Mouse (Mus musculus) midbrain, embryonic 13.5 days (tissue): Measurements from ENCODE around the gene Cdc42se2. TPM values are rescaled to one million over a fixed set of nuclear protein-coding genes. Genes with fewer than 3 reads are reported as not detected.

Source experiments
- ATAC-seq: fragments of 200-750 bp; cut with Nextera tagmentation; 2 replicates; pipeline ENCODE4 v1.8.0; 2017; ENCODE audit warnings: mild to moderate bottlenecking, moderate TSS enrichment, moderate library complexity
- H3K27ac ChIP-seq: fragments of 300-500 bp; sonication (generic); 2 replicates; pipeline ENCODE4 v1.5.1; 2015; ENCODE audit warnings: inconsistent platforms, mild to moderate bottlenecking, moderate library complexity
- H3K27me3 ChIP-seq: fragments of 300-500 bp; sonication (generic); 2 replicates; pipeline ENCODE4 v1.6.1; 2015; ENCODE audit warnings: mild to moderate bottlenecking, inconsistent platforms
- H3K36me3 ChIP-seq: fragments of 300-500 bp; sonication (generic); 2 replicates; pipeline ENCODE4 v1.6.1; 2015; ENCODE audit warnings: mild to moderate bottlenecking, inconsistent platforms
- H3K4me1 ChIP-seq: fragments of 300-500 bp; sonication (generic); replicated peaks from 2 replicates; pipeline ENCODE4 v1.6.1; 2015; ENCODE audit warnings: inconsistent platforms
- H3K4me2 ChIP-seq: fragments of 300-500 bp; sonication (generic); replicated peaks from 2 replicates; pipeline ENCODE4 v1.6.1; 2015; ENCODE audit warnings: moderate library complexity, mild to moderate bottlenecking, inconsistent platforms
- H3K4me3 ChIP-seq: fragments of 300-500 bp; sonication (generic); replicated peaks from 2 replicates; pipeline ENCODE4 v1.5.1; 2015; ENCODE audit warnings: mild to moderate bottlenecking, inconsistent platforms
- H3K9ac ChIP-seq: fragments of 300-500 bp; sonication (generic); replicated peaks from 2 replicates; pipeline ENCODE4 v1.6.1; 2015; ENCODE audit warnings: mild to moderate bottlenecking, inconsistent platforms
- H3K9me3 ChIP-seq: fragments of 300-500 bp; sonication (generic); 2 replicates; pipeline ENCODE4 v1.6.1; 2016; ENCODE audit warnings: mild to moderate bottlenecking, inconsistent platforms
- WGBS: fragments of 180-500 bp; shearing (Covaris S2); methylation state at CpG from one replicate; pipeline ENCODE4 v1.1.7; 2015; 5-methylcytosine and 5-hydroxymethylcytosine counted together
- polyA plus RNA-seq: library from polyadenylated mRNA; unstranded; fragments of >200 nt; fragmentation: Nextera tagmentation; extraction: Ambion mirVana; gene quantifications from 2 replicates; pipeline ENCODE4 v1.2.1, GENCODE M21; 2015

Cdc42se2 gene
- polyA plus RNA-seq, 1 experiment from 2014 or later: 209 TPM

GRCm38 (mm10) chr11:54771549-54771948, 15.9 kb downstream of the Cdc42se2 start:
- Histone ChIP-seq H3K4me2 (no peak overlapping the region), H3K36me3 (no peaks in the 10 kb centered on the region), H3K27me3 (no peaks in the 10 kb centered on the region), H3K4me3 (no peak overlapping the region), H3K9ac (no peak overlapping the region), H3K9me3 (no peaks in the 10 kb centered on the region), H3K27ac (no peak overlapping the region), H3K4me1 (peaks cover 48% of the 10 kb centered on the region)
- ATAC-seq: no peak

DNA sequence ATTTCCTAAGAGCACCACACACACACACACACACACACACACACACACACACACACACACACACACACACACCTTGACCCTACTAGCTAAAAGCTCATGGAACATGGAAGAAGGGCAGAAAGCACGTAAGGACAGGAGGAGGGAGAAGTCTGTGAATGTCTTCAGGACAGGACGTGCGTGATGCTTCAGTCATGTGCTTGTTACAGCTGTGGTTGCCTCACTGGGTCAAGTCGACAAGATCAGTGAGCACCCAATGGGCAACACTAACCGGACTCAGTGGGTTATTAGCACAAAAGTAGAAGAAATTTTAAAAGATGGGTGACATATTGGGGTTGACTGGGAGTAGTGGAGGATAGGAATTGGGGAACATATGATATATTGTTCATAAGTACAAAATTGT, 17.6 kb downstream of the Cdc42se2 start:
- Histone ChIP-seq H3K9ac (no peak overlapping the region), H3K4me3 (no peak overlapping the region), H3K4me2 (no peak overlapping the region), H3K27ac (no peak overlapping the region), H3K4me1 (peaks cover 50% of the 10 kb centered on the region), H3K36me3 (no peaks in the 10 kb centered on the region), H3K9me3 (no peaks in the 10 kb centered on the region), H3K27me3 (no peaks in the 10 kb centered on the region)
- no peak for ATAC-seq
- WGBS: 74% methylated on average over 5 of the region's 5 CpGs

DNA sequence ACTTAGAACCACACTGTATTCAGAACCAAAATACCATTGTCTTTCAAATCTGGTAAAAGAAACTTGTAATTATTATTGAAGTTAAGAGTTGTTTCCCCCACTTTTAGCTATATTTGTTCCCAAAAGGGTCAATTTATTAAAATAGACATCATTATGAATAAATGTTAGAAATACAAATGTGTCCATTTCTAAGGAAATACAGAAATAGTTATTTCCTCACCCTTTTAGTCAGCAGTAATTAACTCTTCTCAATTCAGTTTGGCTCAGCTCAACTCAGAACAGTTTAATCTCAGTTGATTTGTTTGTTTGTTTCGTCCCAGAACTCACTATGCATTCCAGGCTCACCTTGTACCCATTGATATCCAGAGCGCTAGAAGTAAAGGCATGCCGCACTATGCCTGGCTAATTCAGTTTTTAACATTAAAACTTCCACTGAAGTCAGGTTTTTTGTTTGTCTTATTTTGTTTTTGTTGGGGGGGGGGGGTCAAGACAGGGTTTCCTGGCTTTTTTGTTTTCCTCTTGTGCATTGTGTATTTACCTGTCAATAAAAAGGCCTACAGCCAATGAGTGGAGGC, 19.3 kb downstream of the Cdc42se2 start:
- H3K27ac ChIP-seq: no peak overlapping the region
- 72% methylated on average over 3 of the region's 3 CpGs for WGBS
- ATAC-seq: no peak

DNA sequence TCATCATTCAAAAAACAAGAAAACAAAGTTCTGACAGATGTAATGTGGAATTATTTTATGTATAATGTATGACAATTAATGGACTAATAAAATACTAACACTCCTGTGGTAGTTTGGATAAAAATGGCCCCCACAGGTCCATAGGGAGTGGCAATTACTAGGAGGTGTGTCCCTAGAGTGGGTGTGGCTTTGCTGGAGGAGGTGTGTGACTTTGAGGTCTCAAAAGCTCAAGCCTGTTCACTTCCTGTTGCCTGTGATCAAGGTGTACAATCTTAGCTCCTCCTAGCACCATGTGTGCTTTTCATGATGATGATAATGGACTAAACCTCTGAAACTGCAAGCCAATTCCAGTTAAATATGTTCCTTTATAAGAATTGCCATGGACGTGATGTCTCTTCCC, 22.7 kb downstream of the Cdc42se2 start:
- Histone ChIP-seq H3K9ac (no peak overlapping the region), H3K36me3 (no peaks in the 10 kb centered on the region), H3K4me2 (no peak overlapping the region), H3K4me1 (peaks cover 55% of the 10 kb centered on the region), H3K9me3 (no peaks in the 10 kb centered on the region), H3K27me3 (no peaks in the 10 kb centered on the region), H3K4me3 (no peak overlapping the region), H3K27ac (no peak overlapping the region)
- no peak for ATAC-seq
- WGBS: 90% methylated on average over 1 of the region's 1 CpGs

More for the DNA sequence above, 19.3 kb downstream of the Cdc42se2 start:
- no peaks in the 10 kb centered on the region for H3K9me3 ChIP-seq
- no peak overlapping the region for H3K4me2 ChIP-seq
- peaks cover 53% of the 10 kb centered on the region for H3K4me1 ChIP-seq
- no peaks in the 10 kb centered on the region for H3K27me3 ChIP-seq
- no peaks in the 10 kb centered on the region for H3K36me3 ChIP-seq
- no peak overlapping the region for H3K4me3 ChIP-seq
- H3K9ac ChIP-seq: no peak overlapping the region

- Histone ChIP-seq H3K4me1 (peaks cover 53% of the 10 kb centered on the region), H3K4me3 (no peak overlapping the region), H3K4me2 (no peak overlapping the region), H3K36me3 (no peaks in the 10 kb centered on the region), H3K27me3 (no peaks in the 10 kb centered on the region), H3K9ac (no peak overlapping the region), H3K9me3 (no peaks in the 10 kb centered on the region), H3K27ac (no peak overlapping the region)
- no peak for ATAC-seq
- 76% methylated on average over 3 of the region's 3 CpGs for WGBS
Observed at GRCm38 (mm10) chr11:54764026-54764425, 23.4 kb downstream of the Cdc42se2 start.

DNA sequence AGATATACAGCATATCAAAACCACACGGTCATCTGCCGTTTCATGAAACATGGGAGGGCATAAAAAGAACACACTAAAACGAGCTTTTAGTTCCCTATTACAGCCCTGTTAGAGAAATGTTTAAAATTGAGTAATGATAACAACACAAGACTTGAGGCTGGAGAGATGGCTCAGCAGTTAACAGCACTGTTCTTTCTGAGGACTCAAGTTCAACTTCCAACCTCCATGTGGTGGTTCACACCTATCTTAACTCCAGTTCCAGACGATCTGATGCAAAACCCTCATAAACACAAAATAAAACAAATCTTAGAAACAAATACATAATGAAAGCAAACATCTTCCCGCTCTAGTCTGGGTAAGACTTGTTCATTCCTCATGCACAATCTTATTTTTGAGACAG, 24.7 kb downstream of the Cdc42se2 start:
- no peak overlapping the region for H3K4me3 ChIP-seq
- H3K9ac ChIP-seq: no peak overlapping the region
- no peaks in the 10 kb centered on the region for H3K27me3 ChIP-seq
- H3K36me3 ChIP-seq: no peaks in the 10 kb centered on the region
- H3K27ac ChIP-seq: no peak overlapping the region
- H3K4me2 ChIP-seq: no peak overlapping the region
- no peaks in the 10 kb centered on the region for H3K9me3 ChIP-seq
- H3K4me1 ChIP-seq: peaks cover 52% of the 10 kb centered on the region
- WGBS: 96% methylated on average over 5 of the region's 5 CpGs
- ATAC-seq: no peak

DNA sequence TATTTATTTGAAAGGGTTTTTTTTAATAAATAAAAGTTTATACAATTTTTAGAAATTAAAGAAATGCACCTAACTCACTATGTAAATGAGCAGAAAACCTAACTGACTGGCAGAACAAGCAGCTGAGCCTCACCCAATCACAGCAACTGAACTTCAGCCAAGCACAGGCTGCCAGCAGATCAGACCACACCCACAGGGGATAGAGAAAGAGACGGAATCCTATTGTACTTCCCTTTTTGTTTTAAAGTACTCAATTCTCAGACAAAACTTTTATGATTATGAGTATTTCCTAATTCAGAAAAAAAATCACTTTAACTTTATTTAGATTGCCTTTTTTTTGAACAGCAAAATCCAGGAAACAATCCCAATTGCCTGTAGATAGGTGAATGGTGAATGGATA, 29.5 kb downstream of the Cdc42se2 start:
- no peaks in the 10 kb centered on the region for H3K9me3 ChIP-seq
- peaks cover 3% of the 10 kb centered on the region for H3K36me3 ChIP-seq
- H3K9ac ChIP-seq: no peak overlapping the region
- peaks cover 70% of the 10 kb centered on the region for H3K4me1 ChIP-seq
- H3K4me2 ChIP-seq: no peak overlapping the region
- ATAC-seq: no peak
- H3K27ac ChIP-seq: no peak overlapping the region
- WGBS: 13% methylated on average over 1 of the region's 1 CpGs
- no peak overlapping the region for H3K4me3 ChIP-seq
- no peaks in the 10 kb centered on the region for H3K27me3 ChIP-seq

DNA sequence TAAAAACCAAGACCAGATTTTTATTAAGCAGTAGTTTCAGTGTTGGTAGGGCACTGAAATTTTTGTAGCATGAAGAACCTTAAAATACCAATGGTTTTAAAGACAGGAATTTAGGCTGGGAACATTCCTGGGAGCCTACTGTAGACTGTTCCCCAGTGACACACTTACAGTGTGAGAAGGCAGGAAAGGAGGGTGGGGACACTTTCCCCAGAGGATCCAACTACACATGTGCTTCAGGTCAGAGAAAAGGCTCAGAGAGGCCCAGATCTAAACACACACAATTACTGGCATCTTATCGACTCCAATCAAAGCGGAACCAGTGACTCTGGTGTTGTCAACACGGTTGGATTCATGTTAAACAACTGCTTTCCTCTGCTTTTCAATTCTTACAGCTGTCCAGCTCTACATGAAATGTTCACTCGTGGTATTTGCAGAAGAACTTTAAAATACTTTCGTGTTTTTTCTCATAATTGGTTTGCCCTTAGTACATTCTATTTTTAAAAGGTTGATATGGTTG, 32.3 kb downstream of the Cdc42se2 start:
- Histone ChIP-seq H3K27me3 (no peaks in the 10 kb centered on the region), H3K4me3 (no peak overlapping the region), H3K4me2 (no peak overlapping the region), H3K27ac (peak overlapping the region; percentile 93), H3K4me1 (peaks cover 60% of the 10 kb centered on the region), H3K9ac (0 out of 2 replicates have a peak overlapping the region, but pooled peaks have one; percentile 17), H3K9me3 (no peaks in the 10 kb centered on the region), H3K36me3 (peaks cover 4% of the 10 kb centered on the region)
- ATAC-seq: no peak
- 28% methylated on average over 5 of the region's 5 CpGs for WGBS

GRCm38 (mm10) chr11:54754301-54755147, 33.0 kb downstream of the Cdc42se2 start:
- peak overlapping the region; percentile 93 for H3K27ac ChIP-seq
- H3K27me3 ChIP-seq: no peaks in the 10 kb centered on the region
- ATAC-seq: peak; percentile 94
- H3K4me3 ChIP-seq: no peak overlapping the region
- WGBS: 5% methylated on average over 10 of the region's 10 CpGs
- peaks cover 7% of the 10 kb centered on the region for H3K36me3 ChIP-seq
- H3K9ac ChIP-seq: 0 out of 2 replicates have a peak overlapping the region, but pooled peaks have one; percentile 17
- H3K4me2 ChIP-seq: peak overlapping the region; percentile 36
- peaks cover 57% of the 10 kb centered on the region for H3K4me1 ChIP-seq
- H3K9me3 ChIP-seq: no peaks in the 10 kb centered on the region

DNA sequence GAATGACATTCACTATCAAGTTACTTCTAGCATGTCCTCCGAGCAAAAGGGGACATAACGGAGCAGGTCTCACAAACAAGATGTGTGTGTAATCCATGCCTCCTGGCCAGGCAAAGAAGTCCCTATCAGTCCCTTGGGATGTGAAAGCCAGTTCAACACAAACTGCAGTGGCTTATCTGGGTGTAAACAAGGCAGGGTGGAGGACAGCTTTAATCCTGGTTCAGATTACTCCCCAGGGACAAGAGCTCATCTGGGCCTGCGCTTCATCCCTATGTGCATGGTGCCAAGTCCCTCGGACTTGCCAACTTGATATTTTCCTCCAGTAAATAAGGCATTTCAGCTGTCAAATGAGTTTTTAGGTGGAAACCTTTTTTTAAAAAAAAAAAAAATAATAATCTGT, 36.0 kb downstream of the Cdc42se2 start:
- Histone ChIP-seq H3K27ac (0 out of 2 replicates have a peak overlapping the region, but pooled peaks have one; percentile 27), H3K9ac (no peak overlapping the region), H3K27me3 (no peaks in the 10 kb centered on the region), H3K4me1 (peaks cover 36% of the 10 kb centered on the region), H3K36me3 (peaks cover 20% of the 10 kb centered on the region), H3K4me3 (no peak overlapping the region), H3K4me2 (no peak overlapping the region), H3K9me3 (no peaks in the 10 kb centered on the region)
- no peak for ATAC-seq
- WGBS: 46% methylated on average over 4 of the region's 4 CpGs

DNA sequence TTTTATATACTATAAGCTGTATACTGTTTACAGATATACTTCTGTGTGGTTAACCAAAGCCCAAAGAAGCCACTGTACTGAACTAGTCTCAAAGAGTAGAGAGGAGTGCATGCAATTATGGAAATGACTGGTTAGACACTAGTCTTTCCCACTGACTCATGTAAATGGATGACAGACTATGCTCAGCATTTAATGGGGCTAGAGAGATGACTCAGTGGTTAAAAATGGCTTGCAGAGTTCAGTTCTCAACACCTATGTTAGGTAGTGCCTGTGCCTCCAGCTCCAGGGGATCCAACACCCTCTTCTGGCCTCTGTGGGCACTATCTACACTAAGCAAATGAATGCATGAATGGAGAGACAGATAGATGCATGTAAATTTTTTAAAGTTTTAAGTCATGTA, 38.6 kb downstream of the Cdc42se2 start:
- Histone ChIP-seq H3K9me3 (no peaks in the 10 kb centered on the region), H3K27me3 (no peaks in the 10 kb centered on the region), H3K4me2 (no peak overlapping the region), H3K4me1 (peaks cover 12% of the 10 kb centered on the region), H3K9ac (no peak overlapping the region), H3K27ac (no peak overlapping the region), H3K4me3 (no peak overlapping the region), H3K36me3 (peaks cover 20% of the 10 kb centered on the region)
- ATAC-seq: no peak

DNA sequence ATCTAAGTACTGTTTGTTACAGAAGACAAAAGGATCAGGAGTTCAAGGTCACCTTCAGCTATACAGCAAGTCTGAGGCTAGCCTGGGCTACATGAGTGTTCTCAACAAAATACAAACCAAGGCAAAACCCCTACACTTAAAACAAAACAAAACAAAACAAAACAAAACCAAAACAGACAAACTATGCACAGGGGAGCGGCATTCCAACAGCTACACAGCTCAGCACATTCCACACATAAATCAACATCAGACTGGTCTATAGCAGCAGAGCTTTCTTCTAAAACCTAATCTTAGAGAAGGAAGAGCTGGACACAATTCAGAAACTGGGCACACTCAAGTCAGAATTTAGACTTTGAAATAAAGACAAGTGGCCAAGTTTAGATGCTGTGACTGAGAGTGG, 43.2 kb downstream of the Cdc42se2 start:
- Histone ChIP-seq H3K27ac (no peak overlapping the region; the same call in 1 of the 2 replicates), H3K4me3 (no peak overlapping the region), H3K9ac (no peak overlapping the region), H3K27me3 (no peaks in the 10 kb centered on the region), H3K4me2 (no peak overlapping the region), H3K36me3 (peaks cover 27% of the 10 kb centered on the region), H3K9me3 (no peaks in the 10 kb centered on the region), H3K4me1 (no peaks in the 10 kb centered on the region)
- WGBS: 80% methylated on average over 1 of the region's 1 CpGs
- no peak for ATAC-seq
